Mouse (Mus musculus) intestine, embryonic 14.5 days (tissue): Measurements from ENCODE around the gene Ano1. TPM values are rescaled to one million over a fixed set of nuclear protein-coding genes. Genes with fewer than 3 reads are reported as not detected.

Source experiments
- ATAC-seq: fragments of 200-750 bp; cut with Nextera tagmentation; replicated peaks from 2 replicates; pipeline ENCODE4 v1.8.0; 2017; ENCODE audit warnings: low read depth, moderate number of reproducible peaks, moderate TSS enrichment, moderate library complexity; ENCODE audit not compliant: low FRiP score, low TSS enrichment
- DNase-seq: peaks from one replicate; pipeline ENCODE4 v3.0.0-alpha.2; 2018; ENCODE audit warnings: low spot score
- H3K27ac ChIP-seq: fragments of 300-500 bp; sonication (generic); 2 replicates; pipeline ENCODE4 v1.5.1; 2014; ENCODE audit warnings: low read depth, mild to moderate bottlenecking, control low read depth
- H3K27me3 ChIP-seq: fragments of 300-500 bp; sonication (generic); replicated peaks from 2 replicates; pipeline ENCODE4 v1.6.1; 2014; ENCODE audit warnings: low read length, control low read depth; ENCODE audit not compliant: control insufficient read depth, insufficient read depth
- H3K36me3 ChIP-seq: fragments of 300-500 bp; sonication (generic); 2 replicates; pipeline ENCODE4 v1.6.1; 2014; ENCODE audit warnings: low read length, control low read depth; ENCODE audit not compliant: control insufficient read depth, insufficient read depth
- H3K4me1 ChIP-seq: fragments of 300-500 bp; sonication (generic); replicated peaks from 2 replicates; pipeline ENCODE4 v1.6.1; 2014; ENCODE audit warnings: low read length, control low read depth, mixed read lengths; ENCODE audit not compliant: control insufficient read depth, insufficient read depth
- H3K4me2 ChIP-seq: fragments of 300-500 bp; sonication (generic); 2 replicates; pipeline ENCODE4 v1.6.1; 2014; ENCODE audit warnings: low read length
- H3K4me3 ChIP-seq: fragments of 300-500 bp; sonication (generic); 2 replicates; pipeline ENCODE4 v1.5.1; 2014; ENCODE audit warnings: low read depth, low read length, control low read depth, mixed read lengths
- H3K9ac ChIP-seq: fragments of 300-500 bp; sonication (generic); 2 replicates; pipeline ENCODE4 v1.6.1; 2014; ENCODE audit warnings: mild to moderate bottlenecking, low read length
- H3K9me3 ChIP-seq: fragments of 300-500 bp; sonication (generic); 2 replicates; pipeline ENCODE4 v1.6.1; 2016; ENCODE audit warnings: low read length, control low read depth; ENCODE audit not compliant: control insufficient read depth
- WGBS: fragments of 180-500 bp; shearing (Covaris S2); extraction: QIAGEN DNeasy Blood & Tissue Kit; methylation state at CpG from one replicate; pipeline ENCODE4 v1.1.7; 2014; 5-methylcytosine and 5-hydroxymethylcytosine counted together
- polyA plus RNA-seq: library from polyadenylated mRNA; unstranded; fragments of >200 nt; fragmentation: Nextera tagmentation; extraction: Ambion mirVana; gene quantifications from 2 replicates; pipeline ENCODE4 v1.2.1, GENCODE M21; 2014

Gene Ano1
- polyA plus RNA-seq, 1 experiment from 2014 or later, result 39.1 TPM

GRCm38 (mm10) chr7:144678241-144679030 is 73.3 kb downstream of the Ano1 start:
- ATAC-seq, result no peak
- WGBS, result 10% methylated on average over 68 of the region's 68 CpGs
- Histone ChIP-seq H3K9me3 (no peaks in the 10 kb centered on the region), H3K36me3 (no peaks in the 10 kb centered on the region), H3K4me1 (peaks cover 14% of the 10 kb centered on the region), H3K27ac (no peak overlapping the region), H3K27me3 (no peaks in the 10 kb centered on the region), H3K4me2 (peak overlapping the region; percentile 67), H3K9ac (peak overlapping the region; percentile 38), H3K4me3 (peak overlapping the region; percentile 42)
- DNase-seq, result no peak

GRCm38 (mm10) chr7:144677341-144678086 is 74.3 kb downstream of the Ano1 start:
- no peak overlapping the region for H3K4me3 ChIP-seq
- H3K9me3 ChIP-seq, result no peaks in the 10 kb centered on the region
- ATAC-seq, result no peak; the same call in 1 of the 2 replicates
- H3K27ac ChIP-seq, result no peak overlapping the region
- peak overlapping the region; percentile 67 for H3K4me2 ChIP-seq
- 50% methylated on average over 12 of the region's 12 CpGs for WGBS
- peaks cover 14% of the 10 kb centered on the region for H3K4me1 ChIP-seq
- H3K36me3 ChIP-seq, result no peaks in the 10 kb centered on the region
- DNase-seq, result no peak
- no peak overlapping the region; the same call in 1 of the 2 replicates for H3K9ac ChIP-seq
- no peaks in the 10 kb centered on the region for H3K27me3 ChIP-seq

GRCm38 (mm10) chr7:144675632-144676031 is 76.1 kb downstream of the Ano1 start:
- no peak for ATAC-seq
- Histone ChIP-seq H3K27ac (no peak overlapping the region), H3K9ac (no peak overlapping the region), H3K4me3 (no peak overlapping the region), H3K36me3 (no peaks in the 10 kb centered on the region), H3K4me2 (no peak overlapping the region), H3K9me3 (no peaks in the 10 kb centered on the region), H3K27me3 (no peaks in the 10 kb centered on the region), H3K4me1 (peaks cover 14% of the 10 kb centered on the region)
- DNase-seq, result no peak
- WGBS, result 93% methylated on average over 8 of the region's 8 CpGs

GRCm38 (mm10) chr7:144669895-144670294 is 81.9 kb downstream of the Ano1 start:
- Histone ChIP-seq H3K27ac (no peak overlapping the region), H3K4me2 (no peak overlapping the region), H3K9me3 (no peaks in the 10 kb centered on the region), H3K9ac (no peak overlapping the region), H3K27me3 (no peaks in the 10 kb centered on the region), H3K4me1 (no peaks in the 10 kb centered on the region; the same call in none of the 2 replicates), H3K36me3 (0 out of 2 replicates have a peak, but pooled peaks cover 4% of the 10 kb centered on the region), H3K4me3 (no peak overlapping the region)
- ATAC-seq (no peak), DNase-seq (no peak)
- WGBS, result 97% methylated on average over 2 of the region's 2 CpGs

GRCm38 (mm10) chr7:144668603-144669278 is 83.0 kb downstream of the Ano1 start:
- 0 out of 2 replicates have a peak, but pooled peaks have one; percentile 21 for ATAC-seq
- H3K9ac ChIP-seq, result no peak overlapping the region
- no peak overlapping the region for H3K4me2 ChIP-seq
- H3K4me1 ChIP-seq, result peaks cover 2% of the 10 kb centered on the region
- WGBS, result 31% methylated on average over 7 of the region's 7 CpGs
- H3K9me3 ChIP-seq, result no peaks in the 10 kb centered on the region
- DNase-seq, result no peak
- no peaks in the 10 kb centered on the region for H3K27me3 ChIP-seq
- H3K4me3 ChIP-seq, result no peak overlapping the region
- H3K27ac ChIP-seq, result peak overlapping the region; percentile 4; the same call in 1 of the 2 replicates
- 0 out of 2 replicates have a peak, but pooled peaks cover 4% of the 10 kb centered on the region for H3K36me3 ChIP-seq

GRCm38 (mm10) chr7:144667091-144667490 is 84.7 kb downstream of the Ano1 start:
- no peak overlapping the region for H3K27ac ChIP-seq
- no peak for ATAC-seq
- 0 out of 2 replicates have a peak, but pooled peaks cover 4% of the 10 kb centered on the region for H3K36me3 ChIP-seq
- no peak overlapping the region for H3K9ac ChIP-seq
- peaks cover 2% of the 10 kb centered on the region for H3K4me1 ChIP-seq
- no peaks in the 10 kb centered on the region for H3K9me3 ChIP-seq
- WGBS, result 95% methylated on average over 6 of the region's 6 CpGs
- no peak for DNase-seq
- no peak overlapping the region for H3K4me3 ChIP-seq
- no peak overlapping the region for H3K4me2 ChIP-seq
- no peaks in the 10 kb centered on the region for H3K27me3 ChIP-seq

- H3K27ac ChIP-seq, result no peak overlapping the region
- no peak overlapping the region for H3K9ac ChIP-seq
- H3K27me3 ChIP-seq, result no peaks in the 10 kb centered on the region
- H3K4me3 ChIP-seq, result no peak overlapping the region
- WGBS, result 77% methylated on average over 3 of the region's 3 CpGs
- H3K4me2 ChIP-seq, result no peak overlapping the region
- ATAC-seq, result no peak
- H3K36me3 ChIP-seq, result 0 out of 2 replicates have a peak, but pooled peaks cover 4% of the 10 kb centered on the region
- no peaks in the 10 kb centered on the region for H3K9me3 ChIP-seq
- peaks cover 2% of the 10 kb centered on the region for H3K4me1 ChIP-seq
- DNase-seq, result no peak
Measured at GRCm38 (mm10) chr7:144665585-144665984, 86.2 kb downstream of the Ano1 start.

- no peaks in the 10 kb centered on the region for H3K27me3 ChIP-seq
- peaks cover 2% of the 10 kb centered on the region; the same call in 1 of the 2 replicates for H3K4me1 ChIP-seq
- no peak overlapping the region for H3K4me3 ChIP-seq
- H3K27ac ChIP-seq, result no peak overlapping the region
- DNase-seq (no peak), ATAC-seq (no peak)
- H3K9ac ChIP-seq, result no peak overlapping the region
- WGBS, result 37% methylated on average over 6 of the region's 6 CpGs
- H3K9me3 ChIP-seq, result no peaks in the 10 kb centered on the region
- H3K36me3 ChIP-seq, result 0 out of 2 replicates have a peak, but pooled peaks cover 4% of the 10 kb centered on the region
- no peak overlapping the region for H3K4me2 ChIP-seq
Measured at GRCm38 (mm10) chr7:144663566-144663965, 88.2 kb downstream of the Ano1 start.
